Mouse (Mus musculus): ENCODE results near the gene Tep1. TPM values are rescaled to one million over a fixed set of nuclear protein-coding genes. Genes with fewer than 3 reads are reported as not detected.
"Not testable (repeated sequence)": the region's sequence is repeated elsewhere in the genome, so short reads cannot be mapped to it uniquely, and the experiment has no call there.

The Tep1 gene
- total RNA-seq, 2 experiments from 2014 or later = 9.4 to 10.3 TPM

DNA sequence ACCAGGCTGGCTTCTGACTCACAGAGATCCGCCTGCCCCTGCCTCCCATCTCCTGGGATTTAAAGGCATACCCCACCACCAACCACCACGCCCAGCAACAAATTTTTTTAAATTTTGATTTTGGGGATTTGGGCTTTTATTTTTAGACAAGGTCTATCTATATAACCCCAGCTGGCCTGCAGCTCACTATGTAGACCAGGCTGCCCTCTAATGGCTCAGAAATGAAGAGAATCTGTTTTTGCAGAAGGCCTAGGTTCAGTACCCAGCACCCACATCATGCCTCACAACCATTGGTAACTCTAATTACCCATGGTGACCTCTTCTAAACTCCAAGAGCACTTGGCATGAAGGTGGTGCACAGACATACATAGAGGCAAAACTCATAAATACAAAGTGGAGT is 924 bp upstream of the Tep1 start:
- intact Hi-C loops (cut with DNase I; ENCODE audit: low total_unique reads) = no loop called here
- DNase-seq = no peak

DNA sequence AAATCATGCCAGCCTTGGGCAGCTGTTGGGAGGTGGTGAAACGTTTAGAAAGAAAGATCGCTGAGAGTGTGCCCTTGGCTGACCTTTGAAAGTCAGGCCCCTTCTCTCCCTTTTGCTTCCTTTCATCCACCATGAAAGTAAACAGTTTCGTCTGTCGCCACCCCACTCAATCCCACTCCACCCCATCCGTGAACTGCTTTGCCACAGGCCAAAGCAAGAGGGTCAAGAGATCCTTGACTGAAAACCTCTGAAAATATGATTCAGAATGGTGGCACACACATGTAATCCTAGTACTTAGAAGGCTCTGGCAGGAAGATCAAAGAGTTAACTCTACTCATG is 414 bp upstream of the Tep1 start:
- no peak for DNase-seq
- intact Hi-C loops (cut with DNase I; ENCODE audit: low total_unique reads) = no loop called here

DNA sequence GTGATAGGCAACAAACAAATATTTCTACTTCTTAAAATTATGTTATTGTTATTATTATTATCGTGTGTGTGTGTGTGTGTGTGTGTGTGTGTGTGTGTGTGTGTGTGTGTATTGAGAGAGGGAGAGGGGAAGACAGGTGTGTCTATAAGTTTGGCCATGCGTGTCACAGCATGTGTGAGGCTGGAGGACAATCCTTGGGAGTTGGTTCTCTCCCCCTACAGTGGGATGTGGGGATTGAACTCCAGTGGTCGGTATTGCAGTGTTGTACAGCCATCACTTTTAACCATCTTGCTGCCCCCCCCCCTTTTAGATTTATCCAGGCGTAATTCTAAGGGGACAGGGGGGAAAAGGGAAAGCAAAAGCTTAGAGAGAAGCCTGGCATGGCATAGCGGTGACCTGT is 1.7 kb downstream of the Tep1 start:
- intact Hi-C loops (cut with DNase I; ENCODE audit: low total_unique reads) = loop anchor here (5.0 kb wide), 1 partner anchor 56 kb away; no protein-coding TSS in a partner anchor

DNA sequence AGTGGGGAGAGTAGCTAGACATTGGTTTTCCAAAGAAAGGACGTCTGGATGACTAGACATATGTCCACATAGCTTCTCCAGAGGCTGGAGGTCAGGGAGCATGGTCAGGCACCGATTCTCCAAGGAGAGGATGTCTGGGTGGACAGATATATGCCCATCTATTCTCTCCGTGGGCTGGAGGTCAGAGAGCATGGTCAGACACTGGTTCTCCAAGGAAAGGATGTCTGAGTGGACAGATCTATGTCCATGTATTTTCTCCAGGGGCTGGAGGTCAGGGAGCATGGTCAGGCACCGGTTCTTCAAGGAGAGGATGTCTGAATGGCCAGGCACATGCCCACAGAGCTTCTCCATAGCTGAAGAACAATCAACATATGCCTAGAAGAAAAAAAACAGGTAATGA is 2.1 kb downstream of the Tep1 start:
- DNase-seq = no peak
- intact Hi-C loops (cut with DNase I; ENCODE audit: low total_unique reads) = loop anchor here (5.0 kb wide), 1 partner anchor 56 kb away; no protein-coding TSS in a partner anchor

More for the DNA sequence above, 1.7 kb downstream of the Tep1 start:
- DNase-seq = no peak

DNA sequence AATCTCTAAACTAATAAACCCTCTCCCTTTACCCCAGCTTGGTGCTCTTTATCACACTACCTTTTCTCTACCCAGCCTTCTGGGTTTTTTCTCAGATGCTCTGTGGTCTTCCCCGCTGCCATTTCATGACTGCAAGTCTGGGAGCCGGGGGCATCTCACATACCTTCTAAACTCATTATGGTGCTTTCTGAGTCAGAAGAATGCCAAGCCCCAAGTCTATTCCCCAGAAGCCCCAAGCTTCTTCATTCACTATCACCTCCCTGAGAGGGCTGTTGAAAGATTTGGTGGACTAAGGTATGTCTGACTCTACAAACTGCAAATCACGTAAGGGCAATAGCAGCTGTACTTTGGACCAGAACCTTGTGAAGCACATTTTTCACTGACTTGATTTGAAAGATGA is 3.4 kb downstream of the Tep1 start:
- no peak for DNase-seq
- intact Hi-C loops (cut with DNase I; ENCODE audit: low total_unique reads) = loop anchor here (5.0 kb wide), 1 partner anchor 55 kb away; no protein-coding TSS in a partner anchor

DNA sequence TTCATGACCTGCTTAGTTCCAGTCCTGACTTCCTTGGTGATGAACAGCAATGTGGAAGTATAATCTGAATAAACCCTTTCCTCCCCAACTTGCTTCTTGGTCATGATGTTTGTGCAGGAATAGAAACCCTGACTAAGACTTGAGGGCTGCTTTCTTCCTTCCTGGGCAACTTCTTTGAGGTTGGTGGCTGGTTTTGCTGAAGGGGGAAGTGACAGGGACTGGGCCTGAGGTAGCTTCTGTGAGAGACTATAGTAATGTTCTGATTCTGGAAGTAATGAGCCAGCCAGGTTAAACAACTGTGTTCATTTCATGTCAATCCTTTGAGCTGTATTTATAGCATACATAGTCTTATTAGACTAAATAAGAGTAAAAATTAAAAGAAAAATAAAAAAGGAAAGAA is 5.4 kb downstream of the Tep1 start:
- not testable (repeated sequence) for DNase-seq
- intact Hi-C loops (cut with DNase I; ENCODE audit: low total_unique reads) = loop anchor here (5.0 kb wide), 1 partner anchor 53 kb away; no protein-coding TSS in a partner anchor

DNA sequence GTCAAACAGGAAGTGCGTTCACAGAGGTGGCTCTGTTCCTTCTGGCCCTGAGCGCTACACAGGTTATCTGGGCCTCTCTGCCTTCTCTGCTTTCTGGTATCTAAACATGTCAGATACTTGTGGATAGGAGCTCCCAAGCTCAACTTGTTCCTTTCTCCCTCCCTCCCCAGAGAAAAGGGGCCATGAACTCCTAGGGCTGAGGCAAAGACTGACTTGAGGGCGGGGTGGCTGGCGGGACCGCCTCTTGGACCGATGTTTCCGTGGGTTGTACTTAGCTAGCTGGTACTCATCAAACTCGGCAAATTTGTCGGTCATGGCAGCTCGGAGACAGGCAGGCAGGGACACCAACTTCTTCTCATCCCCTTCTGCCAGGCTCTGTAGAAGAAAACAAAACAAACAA is 7.7 kb downstream of the Tep1 start:
- intact Hi-C loops (cut with DNase I; ENCODE audit: low total_unique reads) = no loop called here
- DNase-seq = no peak

DNA sequence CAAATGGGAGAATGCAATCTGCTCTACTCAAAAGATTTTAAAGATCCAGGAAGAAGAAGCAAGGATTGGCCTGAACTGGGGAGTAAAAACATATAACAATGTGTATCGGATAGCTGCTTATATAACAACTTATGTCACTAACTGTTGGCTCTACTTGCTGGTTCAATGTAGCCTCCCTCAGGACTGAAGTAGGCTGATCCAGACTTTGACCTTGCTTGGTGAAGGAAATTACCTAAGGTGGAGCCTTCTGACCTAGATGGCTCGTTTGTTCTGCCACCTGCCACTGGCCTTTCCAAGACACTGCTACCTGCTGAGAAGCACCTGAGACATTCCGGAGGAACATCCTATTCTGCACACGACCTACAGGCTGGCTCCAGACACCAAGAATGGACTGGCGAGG is 14.6 kb downstream of the Tep1 start:
- DNase-seq = no peak
- intact Hi-C loops (cut with DNase I; ENCODE audit: low total_unique reads) = no loop called here

DNA sequence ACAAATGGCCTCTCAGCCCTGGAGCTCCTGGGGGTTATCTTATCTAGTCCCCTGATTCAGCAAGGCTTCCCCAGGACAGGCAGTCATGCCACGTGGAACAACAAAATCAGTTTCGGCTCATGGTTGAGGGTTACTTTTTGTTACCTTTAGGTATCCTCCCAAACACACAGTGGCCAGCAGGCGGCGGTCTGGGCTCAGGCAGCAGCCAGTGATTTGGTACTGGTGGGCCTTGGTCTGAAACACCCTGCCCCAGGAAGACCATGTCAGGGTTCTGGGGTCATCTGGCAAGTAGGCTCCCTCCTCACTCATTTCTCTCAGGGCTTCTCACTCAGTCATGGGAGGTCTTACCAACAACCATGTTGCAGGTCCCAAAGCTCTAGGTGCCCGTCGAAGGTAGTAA is 33.1 kb downstream of the Tep1 start:
- DNase-seq = no peak

DNA sequence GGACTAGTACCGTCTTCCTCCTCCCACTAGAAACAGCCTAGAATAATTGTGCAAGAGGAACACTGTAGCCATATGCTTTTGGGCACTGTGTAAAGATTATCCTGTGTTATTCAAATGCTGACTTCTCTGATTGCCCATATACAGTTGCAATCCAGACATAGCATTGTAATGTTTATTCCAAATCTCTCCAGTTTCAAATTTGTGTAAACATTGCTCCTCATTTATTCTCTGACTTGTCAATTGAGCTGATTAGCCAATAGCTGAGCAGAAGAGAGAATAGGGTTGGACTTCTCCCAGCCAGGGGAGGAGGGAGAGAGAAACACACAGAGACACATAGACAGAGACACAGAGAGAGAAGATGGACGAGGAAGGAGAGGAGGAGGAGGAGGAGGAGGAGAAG is 35.9 kb downstream of the Tep1 start:
- no peak for DNase-seq
- intact Hi-C loops (cut with DNase I; ENCODE audit: low total_unique reads) = no loop called here

More for the DNA sequence above, 33.1 kb downstream of the Tep1 start:
- intact Hi-C loops (cut with DNase I; ENCODE audit: low total_unique reads) = no loop called here

DNA sequence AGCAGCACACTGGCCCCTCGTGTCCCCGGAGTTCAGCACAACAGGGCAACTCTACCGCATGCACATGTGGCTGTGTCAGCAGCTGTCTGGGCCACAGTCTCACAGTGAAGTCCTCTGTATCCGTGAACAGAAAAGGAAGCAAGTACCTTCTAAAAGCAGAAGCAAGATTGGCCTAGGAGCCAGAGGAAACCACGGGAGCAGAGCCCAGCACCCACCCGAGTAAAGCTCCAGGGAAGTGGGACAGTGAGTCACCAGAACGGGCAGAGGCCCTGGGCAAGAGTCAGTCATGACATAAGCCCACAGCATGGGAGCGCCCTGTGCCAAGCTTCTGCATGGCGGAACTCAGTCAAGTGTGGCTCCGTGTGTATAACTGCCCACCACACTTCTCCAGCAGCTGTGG is 36.4 kb downstream of the Tep1 start:
- intact Hi-C loops (cut with DNase I; ENCODE audit: low total_unique reads) = no loop called here
- DNase-seq = no peak

DNA sequence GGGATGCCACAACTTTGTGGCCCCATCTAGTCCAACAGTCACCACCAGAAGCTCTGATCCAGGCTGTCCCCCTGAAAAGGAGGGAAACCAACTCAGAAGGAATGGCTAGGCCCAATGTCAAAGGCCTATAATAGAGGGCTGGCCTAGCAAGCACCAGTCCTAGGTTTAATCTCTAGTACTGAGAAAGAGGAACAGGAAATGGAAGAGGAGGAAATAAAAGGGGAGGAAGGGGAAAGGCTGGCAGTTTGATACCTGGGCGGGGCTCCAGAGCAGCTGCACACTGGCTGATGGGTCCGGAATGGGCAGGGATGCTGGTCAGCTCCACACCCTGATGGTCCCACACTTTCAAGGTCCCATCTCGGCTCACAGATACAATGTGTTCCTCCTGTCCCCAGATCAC is 40.5 kb downstream of the Tep1 start:
- intact Hi-C loops (cut with DNase I; ENCODE audit: low total_unique reads) = no loop called here
- no peak for DNase-seq

DNA sequence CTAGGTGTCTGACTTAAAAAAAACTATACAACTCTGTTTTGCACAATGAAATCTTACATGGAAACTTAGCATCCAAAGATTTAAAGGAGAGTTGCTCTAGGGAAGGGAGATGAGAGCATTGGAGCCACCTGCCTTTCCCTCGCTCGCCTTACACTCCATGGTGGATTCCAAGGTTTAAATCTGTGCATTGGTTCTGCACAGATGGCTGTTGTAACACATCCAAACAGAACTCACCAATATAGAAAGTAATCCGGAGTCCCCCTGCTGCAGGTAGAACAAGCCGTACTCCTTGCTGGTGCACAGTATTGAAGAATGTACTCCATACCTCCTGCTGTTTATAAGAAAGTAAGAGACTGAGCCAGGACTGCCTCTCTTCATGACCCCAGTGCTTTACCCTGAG is 43.8 kb downstream of the Tep1 start:
- intact Hi-C loops (cut with DNase I; ENCODE audit: low total_unique reads) = no loop called here
- no peak for DNase-seq

DNA sequence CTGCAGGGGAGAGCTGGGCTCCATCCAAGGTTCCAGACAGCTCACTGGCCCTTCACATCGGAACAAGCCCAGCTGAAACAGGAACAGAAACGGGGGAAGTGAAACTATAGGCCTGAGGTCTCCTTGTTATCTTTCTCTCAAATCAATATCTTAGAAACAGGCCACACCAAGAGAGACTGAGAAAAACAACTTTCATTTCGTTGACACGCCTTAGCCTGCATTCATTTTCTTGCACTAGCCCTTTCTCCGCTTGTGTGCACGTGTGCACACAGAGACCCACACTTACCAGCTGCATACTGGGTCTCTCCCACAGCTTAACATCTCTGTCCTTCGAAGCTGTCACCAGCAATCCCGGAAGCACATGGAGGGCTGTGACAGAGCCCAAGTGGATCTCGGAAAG is 46.1 kb downstream of the Tep1 start:
- DNase-seq = no peak
- intact Hi-C loops (cut with DNase I; ENCODE audit: low total_unique reads) = no loop called here

DNA sequence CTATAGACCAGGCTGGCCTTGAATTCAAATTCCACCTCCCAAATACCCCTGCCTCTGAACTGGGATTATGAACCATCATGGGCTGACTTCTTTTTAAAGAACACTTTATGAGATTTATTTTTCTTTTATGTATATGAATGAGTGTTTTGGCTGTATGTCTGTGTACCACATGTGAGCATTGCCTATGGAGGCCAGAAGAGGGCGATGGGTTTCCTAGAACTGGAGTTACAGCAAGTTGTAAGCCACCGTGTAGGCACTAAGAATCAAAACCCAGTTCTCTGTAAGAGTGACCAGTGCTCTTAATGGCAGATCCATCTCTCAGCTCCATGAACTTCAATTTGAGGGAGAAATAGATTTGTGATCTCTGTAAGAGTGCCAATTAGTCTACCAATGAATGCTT is 47.1 kb downstream of the Tep1 start:
- intact Hi-C loops (cut with DNase I; ENCODE audit: low total_unique reads) = no loop called here
- no peak for DNase-seq

DNA sequence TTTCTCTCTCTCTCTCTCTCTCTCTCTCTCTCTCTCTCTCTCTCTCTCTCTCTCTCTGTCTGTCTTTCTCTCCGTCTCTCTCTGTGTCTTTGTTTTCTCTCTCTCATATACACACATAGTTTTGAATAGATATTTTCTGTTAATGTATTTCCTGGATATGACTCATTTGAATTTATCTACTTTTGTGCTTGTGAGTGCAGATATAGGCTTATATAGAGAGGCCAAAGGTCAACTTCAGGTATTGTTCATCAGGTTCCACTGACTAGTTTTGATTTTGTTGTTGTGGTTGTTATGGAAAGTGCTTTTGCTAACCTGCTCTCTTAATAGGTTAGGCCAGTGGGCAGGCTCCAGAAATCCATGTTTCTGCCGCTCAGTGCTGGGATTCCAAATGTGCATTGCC is 57.3 kb downstream of the Tep1 start:
- intact Hi-C loops (cut with DNase I; ENCODE audit: low total_unique reads) = loop anchor here (5.0 kb wide), 1 partner anchor 54 kb away; no protein-coding TSS in a partner anchor
- no peak for DNase-seq

DNA sequence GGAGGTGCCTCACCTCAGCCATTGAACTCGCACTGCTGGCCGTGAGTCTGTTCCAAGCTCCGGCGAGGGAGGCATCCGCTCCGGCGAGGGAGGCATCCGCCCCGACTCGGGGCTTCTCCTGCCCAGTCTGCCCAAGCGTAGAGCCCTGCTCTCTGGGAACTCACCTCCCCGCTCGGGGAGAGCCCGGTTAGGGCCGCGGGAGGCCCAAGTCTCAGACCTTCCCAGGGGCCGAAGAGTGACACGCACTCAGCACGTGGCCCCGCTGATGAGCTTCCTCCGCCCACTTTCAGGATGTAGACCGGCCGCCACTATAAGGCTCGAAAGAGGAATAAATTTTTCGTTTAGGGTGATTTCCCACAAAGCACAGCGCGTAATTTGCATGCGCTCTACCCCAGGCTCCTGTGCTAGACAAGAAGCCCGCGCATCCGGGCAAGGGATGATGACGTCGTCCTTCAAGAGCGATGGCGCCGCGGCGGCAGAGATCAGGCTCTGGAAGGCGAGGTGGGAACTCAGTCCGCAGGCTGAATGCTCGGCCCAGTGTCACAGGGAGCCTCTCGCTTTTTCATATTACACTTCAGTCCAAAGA is 62.8 kb downstream of the Tep1 start, which contains the start of the genes Ccnb1ip1 and Parp2:
Ccnb1ip1 (minus strand) TSS at position 246 of the 586 bp plus-strand sequence.
Parp2 (plus strand) TSS at position 355 of the 586 bp plus-strand sequence.
- DNase-seq = peak; percentile 89
- intact Hi-C loops (cut with DNase I; ENCODE audit: low total_unique reads) = loop anchor here (10.0 kb wide), 2 partner anchors 257 to 287 kb away; partner anchors contain the start of genes Ang and Rnase4

DNA sequence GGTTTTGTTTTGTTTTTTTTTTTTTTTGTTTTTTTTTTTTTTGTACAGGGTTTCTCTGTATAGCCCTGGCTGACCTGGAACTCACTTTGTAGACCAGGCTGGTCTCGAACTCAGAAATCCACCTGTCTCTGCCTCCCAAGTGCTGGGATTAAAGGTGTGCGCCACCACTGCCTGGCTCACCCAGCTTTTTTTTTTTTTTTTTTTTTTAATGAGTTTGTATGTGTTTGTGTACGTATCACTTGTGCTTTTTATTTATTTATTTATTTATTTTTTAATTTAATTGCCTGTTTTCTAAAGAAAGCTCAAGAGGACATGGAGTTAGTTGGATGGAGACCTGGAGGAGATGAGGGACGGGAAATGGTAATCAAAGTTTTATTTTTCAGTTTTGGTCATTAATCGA is 63.9 kb downstream of the Tep1 start:
- intact Hi-C loops (cut with DNase I; ENCODE audit: low total_unique reads) = loop anchor here (10.0 kb wide), 2 partner anchors 258 to 288 kb away; partner anchors contain the start of genes Ang and Rnase4
- not testable (repeated sequence) for DNase-seq

DNA sequence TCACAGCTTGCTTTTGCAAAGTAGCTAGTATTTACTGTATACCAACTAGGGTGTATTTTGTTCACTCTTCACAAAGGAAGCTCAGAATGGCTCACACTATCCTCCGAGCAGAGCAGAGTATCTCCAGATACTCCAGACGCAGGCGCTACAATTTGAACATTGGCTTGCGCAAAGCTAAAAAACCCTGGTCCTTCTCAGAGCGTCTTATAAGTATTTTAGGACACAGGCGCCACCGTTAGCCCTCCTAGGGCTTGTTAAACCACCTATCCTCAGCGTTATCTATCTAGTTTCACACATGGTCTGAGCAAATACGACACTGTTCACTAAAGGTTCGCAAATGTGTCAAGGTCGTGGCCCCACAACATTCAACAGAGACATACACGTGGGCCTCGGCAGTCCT is 65.7 kb downstream of the Tep1 start:
- no peak for DNase-seq
- intact Hi-C loops (cut with DNase I; ENCODE audit: low total_unique reads) = loop anchor here (5.0 to 10.0 kb wide), 3 partner anchors 128 to 290 kb away; partner anchors contain the start of genes Ang, Pip4p1, Pnp and Rnase4

DNA sequence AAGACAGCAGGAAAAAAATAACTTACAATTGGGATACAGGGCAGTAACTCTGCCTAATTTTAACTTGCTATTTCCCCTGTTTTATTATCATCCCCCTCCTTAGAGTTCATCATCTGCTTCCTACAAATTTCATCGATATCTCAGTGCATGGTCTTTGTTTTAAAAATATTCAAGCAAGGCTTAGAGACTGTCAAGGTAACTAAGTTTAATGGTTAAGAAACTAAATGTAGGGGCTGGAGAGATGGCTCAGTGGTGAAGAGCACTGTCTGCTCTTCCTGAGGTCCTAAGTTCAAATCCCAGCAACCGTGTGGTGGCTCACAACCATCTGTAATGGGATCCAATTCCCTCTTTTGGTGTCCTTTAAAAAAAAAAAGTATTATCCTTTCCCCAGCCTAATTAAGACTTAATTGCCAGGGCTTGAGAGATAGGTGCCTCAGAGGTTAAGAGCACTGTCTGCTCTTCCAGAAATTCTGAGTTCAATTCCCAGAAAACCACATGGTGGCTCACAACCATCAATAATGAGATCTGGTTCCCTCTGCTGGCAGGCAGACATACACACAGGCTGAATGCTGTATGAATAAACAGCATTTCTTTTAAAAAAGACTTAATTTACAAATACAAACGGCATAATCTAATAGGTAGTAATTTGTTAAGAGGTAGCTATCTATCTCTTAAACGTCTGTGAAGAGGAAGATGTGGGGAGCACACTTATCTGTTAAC is 67.4 kb downstream of the Tep1 start:
- DNase-seq = no peak
- intact Hi-C loops (cut with DNase I; ENCODE audit: low total_unique reads) = loop anchor here (5.0 to 10.0 kb wide), 3 partner anchors 129 to 292 kb away; partner anchors contain the start of genes Ang, Pip4p1, Pnp and Rnase4

DNA sequence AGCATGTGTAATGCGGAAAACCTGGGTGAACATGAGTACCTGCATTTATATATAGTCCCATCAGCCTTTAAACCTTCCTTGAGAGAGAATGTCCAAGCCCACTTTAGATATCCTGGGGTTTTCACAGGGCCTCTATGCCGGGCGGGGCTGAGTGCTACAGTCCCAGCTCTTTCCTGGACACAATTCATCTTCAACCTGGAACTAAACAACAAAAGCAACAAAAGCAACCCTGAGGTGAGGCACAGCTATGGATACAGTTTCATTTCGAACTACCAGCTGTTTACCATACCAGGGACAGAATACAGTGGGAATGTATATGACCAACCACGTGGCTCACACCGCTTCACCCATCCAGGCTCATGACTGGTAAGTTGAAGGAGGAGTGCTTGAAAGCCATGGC is 67.9 kb downstream of the Tep1 start:
- intact Hi-C loops (cut with DNase I; ENCODE audit: low total_unique reads) = loop anchor here (5.0 to 10.0 kb wide), 3 partner anchors 130 to 292 kb away; partner anchors contain the start of genes Ang, Pip4p1, Pnp and Rnase4

More for the DNA sequence above, 67.9 kb downstream of the Tep1 start:
- no peak for DNase-seq

All from gastrocnemius, postnatal 14 days (tissue).